Mouse (Mus musculus): ENCODE results near the gene Fabp3. TPM values are rescaled to one million over a fixed set of nuclear protein-coding genes. Genes with fewer than 3 reads are reported as not detected.
A peak's percentile ranks its signal among the peaks of the same experiment; 100 is the strongest.

Fabp3 gene
- total and polyA plus RNA-seq, 3 experiments, result 0.60 TPM; not detected in 2

GRCm38 (mm10) chr4:130282856-130283255 lies 25.5 kb upstream of the Fabp3 start:
- no peak for TF ChIP-seq MAX (IDR thresholded peaks at IDR 0.05; ENCODE audit: low read length)
- TF ChIP-seq POLR2AphosphoS2 (IDR thresholded peaks at IDR 0.05; ENCODE audit: low read length), result no peak
- no peak for TF ChIP-seq MAFK (IDR thresholded peaks at IDR 0.05; ENCODE audit: borderline replicate concordance, low read depth, low read length)
- TF ChIP-seq MEF2A (IDR thresholded peaks at IDR 0.05; ENCODE audit: extremely low read depth, insufficient replicate concordance, low read depth, low read length, poor library complexity, severe bottlenecking), result no peak
- no peak for TF ChIP-seq USF1 (IDR thresholded peaks at IDR 0.05; ENCODE audit: low read depth, low read length)
- no peak for TF ChIP-seq BHLHE40 (IDR thresholded peaks at IDR 0.05; ENCODE audit: borderline replicate concordance, low read depth, low read length)
- TF ChIP-seq RCOR1 (IDR thresholded peaks at IDR 0.05; ENCODE audit: low read depth, low read length), result no peak
- TF ChIP-seq MYC (IDR thresholded peaks at IDR 0.05; ENCODE audit: low read depth, low read length), result no peak
- TF ChIP-seq ETS1 (IDR thresholded peaks at IDR 0.05; ENCODE audit: low read depth, low read length), result no peak
- TF ChIP-seq ZNF384 (IDR thresholded peaks at IDR 0.05; ENCODE audit: low read depth, low read length), result no peak
- no peak for TF ChIP-seq GATA1 (IDR thresholded peaks at IDR 0.05; ENCODE audit: low read depth, low read length)
- no peak for TF ChIP-seq MXI1 (IDR thresholded peaks at IDR 0.05; ENCODE audit: low read depth, low read length)
- TF ChIP-seq CHD1 (IDR thresholded peaks at IDR 0.05; ENCODE audit: low read depth, low read length), result no peak
- TF ChIP-seq GABPA (IDR thresholded peaks at IDR 0.05; ENCODE audit: low read depth, low read length), result no peak
- Histone ChIP-seq H3K4me1 (ENCODE audit: control insufficient read depth in 1 of 2, insufficient read depth in 2 of 2, low read length in 2 of 2) (peaks cover 0 to 5% of the 10 kb centered on the region in 2 experiments; a peak in 1 of 4 replicates), H3K36me3 (ENCODE audit: control insufficient read depth in 1 of 2, insufficient read depth in 2 of 2, low read length in 2 of 2) (no peaks in the 10 kb centered on the region), H3K9ac (ENCODE audit: control insufficient read depth, low read depth, low read length, poor library complexity, severe bottlenecking) (no peak overlapping the region), H3K9me3 (replicated peaks; ENCODE audit: insufficient read depth, low read length) (no peaks in the 10 kb centered on the region), H3K4me3 (ENCODE audit: control insufficient read depth in 1 of 2, insufficient read depth in 1 of 2, low read depth in 2 of 2, low read length in 2 of 2) (no peak overlapping the region), H3K27ac (ENCODE audit: control insufficient read depth, low read depth, low read length) (no peak overlapping the region), H3K27me3 (ENCODE audit: control insufficient read depth in 1 of 2, insufficient read depth in 2 of 2, low read length in 2 of 2) (peaks cover 3 to 12% of the 10 kb centered on the region in 2 experiments; a peak in 3 of 4 replicates), H3K79me2 (ENCODE audit: control insufficient read depth, insufficient read depth, low read length, poor library complexity) (no peaks in the 10 kb centered on the region)
- DNase-seq (ENCODE audit: low read depth, low spot score), result no peak

- H3K79me2 ChIP-seq (ENCODE audit: control insufficient read depth, insufficient read depth, low read length, poor library complexity), result no peaks in the 10 kb centered on the region
- no peak overlapping the region for H3K27ac ChIP-seq (ENCODE audit: control insufficient read depth, low read depth, low read length)
- H3K36me3 ChIP-seq (ENCODE audit: control insufficient read depth in 1 of 2, insufficient read depth in 2 of 2, low read length in 2 of 2), result no peaks in the 10 kb centered on the region
- H3K4me1 ChIP-seq (ENCODE audit: control insufficient read depth in 1 of 2, insufficient read depth in 2 of 2, low read length in 2 of 2), result peaks cover 0 to 5% of the 10 kb centered on the region in 2 experiments; a peak in 1 of 4 replicates
- no peak overlapping the region for H3K4me3 ChIP-seq (ENCODE audit: control insufficient read depth in 1 of 2, insufficient read depth in 1 of 2, low read depth in 2 of 2, low read length in 2 of 2)
- no peaks in the 10 kb centered on the region for H3K9me3 ChIP-seq (replicated peaks; ENCODE audit: insufficient read depth, low read length)
- DNase-seq (ENCODE audit: low read depth, low spot score), result peak; percentile 39
- peaks cover 2 to 12% of the 10 kb centered on the region in 2 experiments; a peak in 3 of 4 replicates for H3K27me3 ChIP-seq (ENCODE audit: control insufficient read depth in 1 of 2, insufficient read depth in 2 of 2, low read length in 2 of 2)
- peak; percentile 81; the same call in 1 of the 2 replicates for TF ChIP-seq MEF2A (IDR thresholded peaks at IDR 0.05; ENCODE audit: extremely low read depth, insufficient replicate concordance, low read depth, low read length, poor library complexity, severe bottlenecking)
- TF ChIP-seq CHD1 (IDR thresholded peaks at IDR 0.05; ENCODE audit: low read depth, low read length), result no peak
- 0 out of 2 replicates have a peak, but pooled peaks have one; percentile 9 for TF ChIP-seq RCOR1 (IDR thresholded peaks at IDR 0.05; ENCODE audit: low read depth, low read length)
- no peak overlapping the region for H3K9ac ChIP-seq (ENCODE audit: control insufficient read depth, low read depth, low read length, poor library complexity, severe bottlenecking)
These were observed 24.6 kb upstream of the Fabp3 start for GRCm38 (mm10) chr4:130283826-130284225.
